Mouse (Mus musculus): ENCODE measurements at regions not wholly inside any gene's neighbourhood (a gene's known extent, or its start where the extent isn't known, plus 50 kb on each side); places are given as distances from the start of the nearest gene placed in this dataset.

GRCm38 (mm10) chr5:7782235-7782634, 178.0 kb upstream of the Steap4 start:
- DNase-seq = no peak

GRCm38 (mm10) chr5:7788406-7788805, 171.9 kb upstream of the Steap4 start:
- no peak for DNase-seq

- no peak for DNase-seq
Observed at GRCm38 (mm10) chr5:7789126-7789525, 171.1 kb upstream of the Steap4 start.

- no peak for DNase-seq
Observed at GRCm38 (mm10) chr5:7820592-7820991, 139.7 kb upstream of the Steap4 start.

GRCm38 (mm10) chr5:7821700-7822099, 138.6 kb upstream of the Steap4 start:
- DNase-seq = no peak

GRCm38 (mm10) chr5:7829618-7830017, 130.6 kb upstream of the Steap4 start:
- no peak for DNase-seq

GRCm38 (mm10) chr5:7833812-7834211, 126.4 kb upstream of the Steap4 start:
- no peak for DNase-seq

- DNase-seq = no peak
Observed at GRCm38 (mm10) chr5:7863047-7863446, 97.2 kb upstream of the Steap4 start.

GRCm38 (mm10) chr5:7866041-7866641, 94.1 kb upstream of the Steap4 start:
- no peak for DNase-seq

GRCm38 (mm10) chr5:7899537-7899936, 60.7 kb upstream of the Steap4 start:
- peak; percentile 4 to 11 for DNase-seq

Measured in cerebellum, postnatal 36 days (tissue).